Comparison of ENCODE assay signal across 8 mouse cellular contexts in the genomic region with DNA sequence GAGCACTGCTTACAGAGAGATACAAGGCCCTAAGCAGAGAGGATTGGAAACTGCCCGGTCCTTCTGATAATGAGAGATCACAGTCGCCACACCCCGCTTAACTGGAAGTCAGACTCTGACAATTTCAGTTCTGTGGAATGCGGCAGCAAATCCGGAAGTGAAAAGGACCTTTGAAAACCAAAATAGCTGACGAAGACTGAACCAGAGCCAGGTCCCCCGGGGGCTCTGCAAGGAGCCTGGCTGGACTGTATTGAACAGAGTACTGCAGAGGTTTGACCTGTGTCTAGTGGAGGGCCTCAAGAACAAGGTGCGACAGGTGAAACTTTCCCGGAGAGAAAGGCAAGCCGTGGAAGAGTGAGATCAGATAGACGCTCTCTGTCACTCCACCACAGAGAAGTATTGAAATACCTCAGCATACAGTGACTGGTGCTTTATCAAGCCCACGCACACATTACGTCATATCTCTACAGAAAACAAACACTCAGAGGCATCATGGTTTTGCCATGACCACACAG. TPM values are rescaled to one million over a fixed set of nuclear protein-coding genes. Genes with fewer than 3 reads are reported as not detected.
DNase-seq lines count a peak whose midpoint lies in the region; ATAC-seq and TF ChIP-seq lines count a peak whose summit lies in the region.
"Had no signal": no experiment of that assay in that cellular context is flagged by ENCODE, and none has a peak within 500 bp of the region (broad histone marks: within the 10 kb centered on the region; RNA-seq: fewer than 3 reads in every experiment).

No protein-coding gene starts in this region.

- 22% methylated on average over 13 of the region's 13 CpGs for WGBS in intestine, postnatal 0 days

- H3K36me3 ChIP-seq in G1E (replicated peaks), result no peaks in the 10 kb centered on the region
- no peaks in the 10 kb centered on the region for H3K36me3 ChIP-seq in intestine, postnatal 0 days (ENCODE audit: control insufficient read depth, insufficient read depth)
- H3K36me3 ChIP-seq: neural tube, embryonic 13.5 days had no signal

- H3K27me3 ChIP-seq in G1E (ENCODE audit: insufficient read depth, low read length), result peaks cover 44% of the 10 kb centered on the region
- H3K27me3 ChIP-seq in intestine, postnatal 0 days (replicated peaks; ENCODE audit: control insufficient read depth, insufficient read depth, low read length), result no peaks in the 10 kb centered on the region
- H3K27me3 ChIP-seq: neural tube, embryonic 13.5 days had no signal

- H3K9ac ChIP-seq in intestine, postnatal 0 days (ENCODE audit: low read depth, low read length), result no peak overlapping the region
- H3K9ac ChIP-seq: neural tube, embryonic 13.5 days had no signal

- no peak for TF ChIP-seq POLR2A in bone marrow macrophage, adult 2 months (IDR thresholded peaks at IDR 0.05; ENCODE audit: borderline replicate concordance, low read depth, low read length)

- H3K4me2 ChIP-seq in intestine, postnatal 0 days (replicated peaks; ENCODE audit: low read depth), result peak overlapping the region; percentile 31
- H3K4me2 ChIP-seq: neural tube, embryonic 13.5 days had no signal

- H3K4me3 ChIP-seq in G1E (ENCODE audit: low read depth, low read length), result peak overlapping the region; percentile 59; the same call in 1 of the 2 replicates
- H3K4me3 ChIP-seq in bone marrow macrophage, adult 2 months (ENCODE audit: insufficient read depth, low read length), result peak overlapping the region; percentile 43
- H3K4me3 ChIP-seq in intestine, postnatal 0 days (ENCODE audit: low read depth, low read length), result no peak overlapping the region
- H3K4me3 ChIP-seq: neural tube, embryonic 13.5 days had no signal

- peak; percentile 42 for DNase-seq in G1E (ENCODE audit: low spot score)
- DNase-seq in lung, postnatal 4 days, result peak; percentile 39 to 43
- no peak for DNase-seq in right cerebral cortex, postnatal 10 days (ENCODE audit: low spot score in 2 of 2)
- no peak for DNase-seq in layer of hippocampus, postnatal 36 days
- no peak for DNase-seq in thymus, postnatal 4 days

- TF ChIP-seq CTCF in G1E (IDR thresholded peaks at IDR 0.05; ENCODE audit: low read depth, low read length), result no peak
- no peak for TF ChIP-seq CTCF in bone marrow macrophage, adult 2 months (IDR thresholded peaks at IDR 0.05; ENCODE audit: low read depth, low read length)
- no peak for TF ChIP-seq CTCF in intestine, postnatal 0 days (IDR thresholded peaks at IDR 0.05; ENCODE audit: low read depth)

- H3K9me3 ChIP-seq in G1E (replicated peaks), result no peaks in the 10 kb centered on the region
- no peaks in the 10 kb centered on the region for H3K9me3 ChIP-seq in intestine, postnatal 0 days (ENCODE audit: control insufficient read depth)
- H3K9me3 ChIP-seq: neural tube, embryonic 13.5 days had no signal

- H3K27ac ChIP-seq in bone marrow macrophage, adult 2 months (ENCODE audit: insufficient read depth, low read depth, low read length), result peak overlapping the region; percentile 90
- H3K27ac ChIP-seq in intestine, postnatal 0 days (ENCODE audit: low read depth, low read length), result peak overlapping the region; percentile 79
- H3K27ac ChIP-seq: neural tube, embryonic 13.5 days had no signal

- peaks cover 40% of the 10 kb centered on the region for H3K4me1 ChIP-seq in G1E (ENCODE audit: insufficient read depth, low read depth, low read length)
- peaks cover 57% of the 10 kb centered on the region for H3K4me1 ChIP-seq in bone marrow macrophage, adult 2 months (ENCODE audit: control insufficient read depth, insufficient read depth, low read length)
- peaks cover 12% of the 10 kb centered on the region; the same call in 1 of the 2 replicates for H3K4me1 ChIP-seq in intestine, postnatal 0 days (replicated peaks; ENCODE audit: control insufficient read depth, insufficient read depth, low read length)

- ATAC-seq in G1E (ENCODE audit: extremely low read depth, insufficient number of reproducible peaks, low FRiP score, poor library complexity, severe bottlenecking), result peak; percentile 48; the same call in 1 of the 2 replicates
- ATAC-seq in intestine, postnatal 0 days, result peak; percentile 72

RNA-seq across cellular contexts. Expression of a gene that starts 9.6 kb away (rescaled TPM):
- total RNA-seq in G1E (2014; fragmentation: Nextera tagmentation) (12.2 and 13.6 TPM in 2 replicates), G1E (2017) (12.4 and 16.6 TPM in 2 replicates)
- 12.6 and 15.7 TPM in 2 replicates for polyA plus RNA-seq in G1E (2012)
- polyA plus RNA-seq in bone marrow macrophage, adult 2 months (2012; ENCODE audit: insufficient read depth, insufficient read length, missing spikeins), result 57.2 and 59.6 TPM in 2 replicates
- polyA plus RNA-seq in intestine, postnatal 0 days (2015; fragmentation: Nextera tagmentation; extraction: Ambion mirVana), result 9.5 and 11.2 TPM in 2 replicates
- total RNA-seq in layer of hippocampus, postnatal 36 days (2021), result 10 to 100 TPM; 23.2 TPM

Comparison
In these comparisons a context has a peak if more than half of its experiments do, and no peak if none do; other contexts are left out.
1. DNase-seq: peak in G1E (single experiment) and lung, postnatal 4 days (2 of 2); none in right cerebral cortex, postnatal 10 days (0 of 2), layer of hippocampus, postnatal 36 days (0 of 2) and thymus, postnatal 4 days (single experiment).